8 mouse cellular contexts compared by ENCODE assay signal in genomic region chr10:45000027-45000840, GRCm38 (mm10).
DNase-seq lines count a peak whose midpoint lies in the region; ATAC-seq lines count a peak whose summit lies in the region.

No protein-coding gene starts in this region.

- ATAC-seq in megakaryocyte, adult 5-6 weeks (ENCODE audit: poor library complexity, severe bottlenecking) = no peak
- ATAC-seq in forebrain, embryonic 12.5 days (ENCODE audit: low FRiP score) = peak; percentile 47
- ATAC-seq in kidney, embryonic 15.5 days (replicated peaks; ENCODE audit: low FRiP score) = peak; percentile 49
- peak; percentile 16; the same call in 1 of the 2 replicates for ATAC-seq in megakaryocyte-erythroid progenitor cell, adult 5-6 weeks (replicated peaks; ENCODE audit: low FRiP score, low TSS enrichment, poor library complexity, severe bottlenecking)
- no peak for ATAC-seq in monocyte, adult 5-6 weeks (replicated peaks; ENCODE audit: insufficient number of reproducible peaks, low FRiP score, low TSS enrichment, poor library complexity, severe bottlenecking)

- no peaks in the 10 kb centered on the region for H3K9me3 ChIP-seq in megakaryocyte, embryonic 14.5 days
- H3K9me3 ChIP-seq in forebrain, embryonic 12.5 days = no peaks in the 10 kb centered on the region
- H3K9me3 ChIP-seq in kidney, embryonic 15.5 days (replicated peaks) = no peaks in the 10 kb centered on the region

- H3K4me3 ChIP-seq in megakaryocyte, embryonic 14.5 days (replicated peaks) = peak overlapping the region; percentile 85
- peak overlapping the region; percentile 33 for H3K4me3 ChIP-seq in forebrain, embryonic 12.5 days (replicated peaks)
- H3K4me3 ChIP-seq in kidney, embryonic 15.5 days (replicated peaks) = peak overlapping the region; percentile 37

- peak overlapping the region; percentile 50; the same call in 1 of the 2 replicates for H3K27ac ChIP-seq in forebrain, embryonic 12.5 days
- peak overlapping the region; percentile 41; the same call in 1 of the 2 replicates for H3K27ac ChIP-seq in kidney, embryonic 15.5 days

- peak overlapping the region; percentile 56 for H3K9ac ChIP-seq in forebrain, embryonic 12.5 days
- peak overlapping the region; percentile 49 for H3K9ac ChIP-seq in kidney, embryonic 15.5 days

- no peak for DNase-seq in urinary bladder, adult 18-20 months (ENCODE audit: low spot score in 2 of 2)
- DNase-seq in layer of hippocampus, adult 11-12 months (ENCODE audit: low spot score) = no peak

- peaks cover 35% of the 10 kb centered on the region for H3K4me1 ChIP-seq in megakaryocyte, embryonic 14.5 days
- H3K4me1 ChIP-seq in forebrain, embryonic 12.5 days = peaks cover 32% of the 10 kb centered on the region
- peaks cover 17% of the 10 kb centered on the region for H3K4me1 ChIP-seq in kidney, embryonic 15.5 days

- H3K36me3 ChIP-seq in megakaryocyte, embryonic 14.5 days (replicated peaks; ENCODE audit: low read length) = no peaks in the 10 kb centered on the region
- no peaks in the 10 kb centered on the region for H3K36me3 ChIP-seq in forebrain, embryonic 12.5 days (replicated peaks)
- H3K36me3 ChIP-seq in kidney, embryonic 15.5 days = no peaks in the 10 kb centered on the region

- H3K4me2 ChIP-seq in forebrain, embryonic 12.5 days = peak overlapping the region; percentile 60
- peak overlapping the region; percentile 63 for H3K4me2 ChIP-seq in kidney, embryonic 15.5 days

- WGBS in forebrain, embryonic 12.5 days = 13% methylated on average over 18 of the region's 18 CpGs
- WGBS in kidney, embryonic 15.5 days = 36% methylated on average over 18 of the region's 18 CpGs

- no peaks in the 10 kb centered on the region for H3K27me3 ChIP-seq in megakaryocyte, embryonic 14.5 days (replicated peaks)
- H3K27me3 ChIP-seq in forebrain, embryonic 12.5 days = peaks cover 38% of the 10 kb centered on the region
- H3K27me3 ChIP-seq in kidney, embryonic 15.5 days = peaks cover 3% of the 10 kb centered on the region; the same call in 1 of the 2 replicates

Comparison
In these comparisons a context has a peak if more than half of its experiments do, and no peak if none do; other contexts are left out.
1. H3K4me3 ChIP-seq: peak in every context shown above with its lines; median percentile 85 in megakaryocyte, embryonic 14.5 days; 37 in kidney, embryonic 15.5 days; 33 in forebrain, embryonic 12.5 days.
2. ATAC-seq: peak in forebrain, embryonic 12.5 days (single experiment), kidney, embryonic 15.5 days (single experiment) and megakaryocyte-erythroid progenitor cell, adult 5-6 weeks (single experiment); none in megakaryocyte, adult 5-6 weeks (single experiment) and monocyte, adult 5-6 weeks (single experiment).